Mouse (Mus musculus) gastrocnemius, adult 2 months (tissue): ENCODE data around the gene BC034090. TPM values are rescaled to one million over a fixed set of nuclear protein-coding genes. Genes with fewer than 3 reads are reported as not detected.

Experiments
- DNase-seq: peaks from one replicate; pipeline ENCODE4 v3.0.0; 2022
- H3K27ac ChIP-seq: fragments of 200-600 bp; 2 replicates; pipeline ENCODE4 v1.8.1; 2022; ENCODE audit warnings: mild to moderate bottlenecking
- H3K4me3 ChIP-seq: fragments of 200-600 bp; 2 replicates; pipeline ENCODE4 v1.8.1; 2022; ENCODE audit warnings: mild to moderate bottlenecking, moderate library complexity
- CTCF ChIP-seq: fragments of 200-600 bp; IDR thresholded peaks from 2 replicates; pipeline ENCODE4 v1.8.1; 2022; ENCODE audit warnings: antibody characterized with exemption, mild to moderate bottlenecking, moderate library complexity
- intact Hi-C: fragments of 180-260 bp; cut with DNase I; formaldehyde crosslinking; loops from one replicate; pipeline ENCODE4 v1.15.1; 2025
- total RNA-seq, 2 experiments: library from RNA; stranded (reverse); gene quantifications; 2 replicates each; pipeline ENCODE4 v1.2.3; 2021

BC034090 gene
- total RNA-seq, 2 experiments from 2014 or later = 0.94 to 1.8 TPM

GRCm38 (mm10) chr1:155254309-155254708 is 10.1 kb upstream of the BC034090 start:
- no peak for TF ChIP-seq CTCF
- intact Hi-C loops = no loop called here
- no peak for DNase-seq

GRCm38 (mm10) chr1:155253126-155253525 is 8.9 kb upstream of the BC034090 start:
- no peak overlapping the region for H3K4me3 ChIP-seq
- DNase-seq = no peak
- no peak overlapping the region for H3K27ac ChIP-seq
- intact Hi-C loops = no loop called here
- no peak for TF ChIP-seq CTCF

More at GRCm38 (mm10) chr1:155254309-155254708, 10.1 kb upstream of the BC034090 start:
- Histone ChIP-seq H3K4me3 (no peak overlapping the region), H3K27ac (no peak overlapping the region)

DNA sequence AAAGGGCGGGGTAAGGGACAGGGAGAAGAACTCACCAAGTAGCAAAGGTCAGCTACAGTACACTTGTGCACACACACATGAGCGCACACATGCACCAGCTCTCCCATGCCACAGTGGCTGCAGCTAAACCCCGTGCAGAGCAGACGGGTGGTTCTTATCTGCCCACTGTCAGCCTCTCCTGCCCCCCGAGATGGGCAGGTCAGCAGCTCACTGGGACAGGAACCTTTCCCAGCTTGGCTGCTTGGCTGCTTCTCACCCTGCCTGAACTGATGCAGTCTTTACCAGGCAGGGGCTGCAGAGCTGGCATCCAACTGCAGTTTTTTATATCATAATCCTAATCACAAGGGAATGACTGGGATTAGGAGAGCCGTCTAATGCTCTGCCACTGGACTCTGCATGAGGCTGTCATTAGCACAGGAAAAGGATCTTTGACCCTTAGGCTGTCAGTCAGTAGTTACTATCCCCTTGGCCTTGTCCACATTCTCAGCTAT is 8.4 kb upstream of the BC034090 start:
- no peak overlapping the region for H3K4me3 ChIP-seq
- no peak overlapping the region for H3K27ac ChIP-seq
- no peak for DNase-seq
- no peak for TF ChIP-seq CTCF
- intact Hi-C loops = no loop called here

DNA sequence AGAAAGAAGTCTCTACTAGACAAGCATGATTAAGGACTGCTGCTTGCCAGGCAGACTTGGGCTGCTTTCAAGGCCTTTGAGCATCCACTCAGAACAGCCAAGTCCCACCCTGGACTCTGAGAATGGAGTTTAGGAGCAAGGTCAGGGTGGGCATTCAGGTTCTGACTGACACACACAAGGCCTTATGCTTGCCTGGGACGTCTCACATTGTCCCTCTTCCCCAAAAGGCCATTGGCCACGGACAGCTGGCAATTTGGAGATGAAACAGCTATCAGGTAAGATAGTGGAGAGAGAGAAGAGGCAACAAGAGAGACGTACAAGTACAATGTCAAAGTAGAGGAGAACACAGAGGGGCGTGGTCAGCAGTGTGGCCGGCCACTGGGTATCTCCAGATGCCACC is 7.4 kb upstream of the BC034090 start:
- no peak for TF ChIP-seq CTCF
- no peak overlapping the region for H3K27ac ChIP-seq
- no peak for DNase-seq
- H3K4me3 ChIP-seq = no peak overlapping the region
- intact Hi-C loops = no loop called here

GRCm38 (mm10) chr1:155250531-155251135 is 6.4 kb upstream of the BC034090 start:
- intact Hi-C loops = no loop called here
- H3K4me3 ChIP-seq = no peak overlapping the region
- TF ChIP-seq CTCF = no peak
- no peak overlapping the region for H3K27ac ChIP-seq
- no peak for DNase-seq

- no peak overlapping the region for H3K4me3 ChIP-seq
- intact Hi-C loops = no loop called here
- TF ChIP-seq CTCF = no peak
- no peak overlapping the region for H3K27ac ChIP-seq
- no peak for DNase-seq
Measured at GRCm38 (mm10) chr1:155249896-155250295, 5.7 kb upstream of the BC034090 start.

GRCm38 (mm10) chr1:155248041-155248440 is 3.8 kb upstream of the BC034090 start:
- intact Hi-C loops = no loop called here
- TF ChIP-seq CTCF = no peak
- Histone ChIP-seq H3K4me3 (no peak overlapping the region), H3K27ac (no peak overlapping the region)
- DNase-seq = no peak

DNA sequence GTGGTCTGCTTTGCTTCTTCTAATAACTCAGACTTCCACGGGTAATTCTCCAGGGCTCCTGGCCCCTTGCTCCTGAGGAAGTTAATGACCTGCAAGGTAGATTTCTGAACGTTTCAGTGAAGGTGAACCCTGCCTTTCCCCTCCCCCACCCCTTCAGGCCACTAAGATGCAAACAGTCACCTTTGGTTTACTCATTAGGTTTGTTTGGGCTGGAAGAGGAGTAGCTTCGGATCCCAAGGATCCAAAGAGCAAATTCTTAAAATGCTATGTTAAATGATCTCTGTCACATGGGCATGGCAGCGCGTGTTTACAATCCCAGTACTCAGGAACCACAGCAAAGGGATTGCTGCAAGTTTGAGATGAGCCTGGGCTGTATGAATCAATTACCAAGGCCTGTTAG is 3.2 kb upstream of the BC034090 start:
- TF ChIP-seq CTCF = no peak
- DNase-seq = no peak
- H3K27ac ChIP-seq = no peak overlapping the region
- intact Hi-C loops = no loop called here
- no peak overlapping the region for H3K4me3 ChIP-seq

DNA sequence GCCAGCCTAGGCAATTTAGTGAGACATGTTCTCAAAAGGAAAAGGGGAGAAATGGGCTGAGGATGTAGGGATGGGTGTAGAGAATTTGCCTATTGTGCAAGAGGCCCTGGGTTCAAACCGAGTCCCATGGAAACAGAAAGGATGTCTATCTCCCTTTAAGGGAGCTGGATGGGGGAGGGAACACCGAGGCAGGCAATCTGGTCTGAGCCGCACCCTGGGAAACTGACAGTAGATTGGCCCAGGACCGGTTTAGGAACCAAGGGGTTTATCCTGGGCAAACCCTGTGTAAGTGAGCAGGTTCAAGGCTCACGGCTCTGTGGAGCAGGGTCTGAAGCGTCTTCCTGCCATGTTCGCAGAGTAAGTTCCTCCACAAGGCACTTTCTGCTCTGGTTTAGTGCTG is 1.3 kb upstream of the BC034090 start:
- DNase-seq = peak; percentile 14
- H3K27ac ChIP-seq = no peak overlapping the region
- H3K4me3 ChIP-seq = peak overlapping the region; percentile 81
- TF ChIP-seq CTCF = no peak
- intact Hi-C loops = no loop called here

- Histone ChIP-seq H3K4me3 (peak overlapping the region; percentile 81), H3K27ac (peak overlapping the region; percentile 84)
- no peak for TF ChIP-seq CTCF
- intact Hi-C loops = no loop called here
- peak; percentile 20 for DNase-seq
Measured at GRCm38 (mm10) chr1:155244771-155245211, 547 bp upstream of the BC034090 start.

GRCm38 (mm10) chr1:155242488-155242745 is 1.8 kb downstream of the BC034090 start:
- no peak overlapping the region for H3K4me3 ChIP-seq
- intact Hi-C loops = no loop called here
- no peak overlapping the region for H3K27ac ChIP-seq
- no peak for DNase-seq
- no peak for TF ChIP-seq CTCF

DNA sequence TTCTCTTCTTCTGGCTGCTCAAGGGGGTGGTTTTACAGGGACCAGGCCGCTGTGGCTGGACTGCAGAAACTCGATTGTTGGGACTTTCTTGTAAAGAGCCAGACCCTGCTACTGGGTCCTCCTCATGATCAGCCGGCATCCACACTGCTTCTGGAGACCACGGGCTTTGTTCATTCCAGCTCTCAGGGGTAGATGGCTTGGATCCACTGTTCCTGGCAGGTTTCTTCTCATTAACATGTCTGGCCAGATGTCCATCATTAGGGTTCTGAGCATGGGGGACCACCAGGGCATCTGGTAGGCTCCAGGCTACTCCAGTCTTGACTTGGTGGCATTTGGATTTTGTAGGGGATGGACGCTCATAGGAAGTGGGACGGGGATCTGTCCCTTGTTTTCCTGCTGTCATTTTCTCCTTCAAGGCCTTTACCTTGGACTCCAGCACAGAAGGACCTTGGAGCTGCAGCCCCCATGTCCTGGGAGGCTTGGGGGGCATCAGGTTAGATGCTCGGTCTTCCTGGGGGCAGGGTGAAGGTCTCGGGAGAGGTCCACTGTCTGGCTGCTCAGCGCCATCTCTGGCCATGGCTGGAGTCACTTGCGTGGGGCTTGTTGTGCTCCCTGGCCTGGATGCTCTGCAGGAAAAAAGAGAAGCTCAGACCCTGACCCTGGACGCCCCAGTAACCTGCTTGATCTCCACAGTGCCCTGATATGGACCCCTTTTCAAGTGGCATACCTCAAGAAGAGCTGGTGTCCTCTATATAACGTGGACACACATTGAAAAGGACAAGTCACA is 2.4 kb downstream of the BC034090 start:
- intact Hi-C loops = no loop called here
- H3K4me3 ChIP-seq = no peak overlapping the region
- peak; percentile 17 for DNase-seq
- H3K27ac ChIP-seq = no peak overlapping the region
- no peak for TF ChIP-seq CTCF

DNA sequence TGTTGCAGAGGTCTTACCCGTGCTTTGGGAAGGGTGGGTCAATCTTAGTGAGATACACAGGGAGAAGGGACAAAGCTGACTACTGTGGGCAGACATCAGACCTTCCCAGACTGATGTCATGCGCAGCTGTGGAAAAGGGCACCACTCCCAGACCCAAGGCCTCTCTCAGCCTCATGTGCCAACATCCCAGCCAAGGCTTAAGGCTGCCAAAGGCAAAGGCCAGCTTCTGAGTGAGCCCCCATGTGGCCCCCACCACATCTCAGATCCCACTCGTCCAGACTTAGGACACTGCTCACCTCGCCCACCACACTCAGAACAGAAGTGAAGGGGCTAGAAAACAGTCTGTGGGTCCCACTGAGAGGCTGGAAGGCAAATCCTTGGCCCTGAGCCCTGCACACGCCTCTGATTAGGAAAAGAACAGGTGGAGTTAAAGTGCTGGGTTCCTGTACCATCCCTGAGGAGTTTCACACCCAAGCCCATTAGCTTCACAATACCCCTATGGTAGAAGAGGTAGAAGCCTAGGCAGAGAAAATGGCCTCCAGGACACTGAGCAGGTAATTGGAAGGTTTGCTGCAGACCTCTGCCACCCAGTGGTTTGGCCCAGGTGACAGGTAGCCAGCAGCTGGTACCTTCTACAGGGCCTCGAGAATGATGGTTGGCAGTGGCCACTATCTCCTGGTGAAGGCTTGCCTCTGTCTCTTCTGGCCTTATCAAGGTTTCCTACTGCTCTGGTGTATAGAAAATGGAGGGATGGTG is 4.1 kb downstream of the BC034090 start:
- no peak for TF ChIP-seq CTCF
- Histone ChIP-seq H3K27ac (peak overlapping the region; percentile 43), H3K4me3 (no peak overlapping the region)
- peak; percentile 75 for DNase-seq
- intact Hi-C loops = no loop called here
